Comparison of ENCODE assay signal across 8 mouse cellular contexts in the genomic region with DNA sequence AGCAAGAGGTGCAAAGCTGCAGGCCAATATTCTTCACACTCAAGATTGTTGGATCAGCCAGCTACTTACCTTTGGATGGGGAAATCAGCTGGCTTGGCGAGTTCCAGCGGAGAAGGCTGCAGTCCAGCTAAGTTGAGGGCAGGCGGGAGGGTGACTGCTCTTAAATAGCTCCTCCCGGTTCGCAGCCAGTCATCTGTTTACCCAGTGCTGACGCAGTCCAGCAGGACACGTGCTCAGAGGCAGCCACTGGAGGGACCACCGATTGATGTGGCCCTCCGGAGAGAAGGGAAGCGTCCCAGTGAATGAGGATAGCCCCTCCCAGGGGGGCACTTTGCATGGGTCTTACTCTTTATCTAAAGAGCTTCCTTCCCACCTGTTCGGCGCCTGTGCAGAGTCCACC. TPM values are rescaled to one million over a fixed set of nuclear protein-coding genes. Genes with fewer than 3 reads are reported as not detected.
DNase-seq lines count a peak whose midpoint lies in the region; ATAC-seq lines count a peak whose summit lies in the region.

Cck (minus strand) TSS at position 166 of the 400 bp plus-strand sequence.

- H3K27ac ChIP-seq in intestine, embryonic 15.5 days: no peak within 1 kb of the TSS
- no peak within 1 kb of the TSS for H3K27ac ChIP-seq in midbrain, embryonic 13.5 days

- H3K27me3 ChIP-seq in intestine, embryonic 15.5 days (replicated peaks): peaks cover 56% of the 10 kb centered on the region
- peaks cover 56% of the 10 kb centered on the region for H3K27me3 ChIP-seq in midbrain, embryonic 13.5 days

- peak within 1 kb of the TSS; percentile 25 for H3K4me3 ChIP-seq in intestine, embryonic 15.5 days (replicated peaks)
- peak within 1 kb of the TSS; percentile 37 for H3K4me3 ChIP-seq in midbrain, embryonic 13.5 days (replicated peaks)

- peak; percentile 53 for DNase-seq in layer of hippocampus, adult 11-12 months (ENCODE audit: low spot score)
- no peak for DNase-seq in layer of hippocampus, adult 9-10 months (ENCODE audit: low spot score)
- peak; percentile 94 for DNase-seq in heart, adult 11 months
- DNase-seq in left cerebral cortex, postnatal 36 days (ENCODE audit: low spot score in 2 of 2): peak; percentile 80 to 82
- peak; percentile 41 for DNase-seq in urinary bladder, postnatal 14 days (ENCODE audit: low spot score)
- no peak for DNase-seq in spleen, postnatal 4 days (ENCODE audit: low spot score in 2 of 2)

- H3K9ac ChIP-seq in intestine, embryonic 15.5 days: no peak within 1 kb of the TSS
- H3K9ac ChIP-seq in midbrain, embryonic 13.5 days (replicated peaks): 0 out of 2 replicates have a peak within 1 kb of the TSS, but pooled peaks have one; percentile 39

- WGBS in intestine, embryonic 15.5 days: 1% methylated on average over 12 of the region's 12 CpGs
- WGBS in midbrain, embryonic 13.5 days: 2% methylated on average over 12 of the region's 12 CpGs

- intact Hi-C loops in left cerebral cortex, postnatal 36 days (cut with DNase I): no loop called here

- H3K4me2 ChIP-seq in intestine, embryonic 15.5 days (replicated peaks): peak within 1 kb of the TSS; percentile 66
- H3K4me2 ChIP-seq in midbrain, embryonic 13.5 days (replicated peaks): peak within 1 kb of the TSS; percentile 59

- H3K9me3 ChIP-seq in intestine, embryonic 15.5 days: no peaks in the 10 kb centered on the region
- no peaks in the 10 kb centered on the region for H3K9me3 ChIP-seq in midbrain, embryonic 13.5 days

- peak; percentile 69 for ATAC-seq in intestine, embryonic 15.5 days
- peak; percentile 34; the same call in 1 of the 2 replicates for ATAC-seq in midbrain, embryonic 13.5 days

- no peaks in the 10 kb centered on the region for H3K36me3 ChIP-seq in intestine, embryonic 15.5 days
- no peaks in the 10 kb centered on the region for H3K36me3 ChIP-seq in midbrain, embryonic 13.5 days

- H3K4me1 ChIP-seq in intestine, embryonic 15.5 days (replicated peaks): peaks cover 19% of the 10 kb centered on the region
- H3K4me1 ChIP-seq in midbrain, embryonic 13.5 days (replicated peaks): peaks cover 24% of the 10 kb centered on the region

RNA-seq across cellular contexts. Expression of gene Cck, which starts in this region (rescaled TPM):
- polyA plus RNA-seq in intestine, embryonic 15.5 days (2015; fragmentation: Nextera tagmentation; extraction: Ambion mirVana): 29.6 and 33.9 TPM in 2 replicates
- total RNA-seq in left cerebral cortex, postnatal 36 days (2021): 100 to 1,000 TPM; 676 to 879 TPM
- 12.0 and 24.1 TPM in 2 replicates for polyA plus RNA-seq in midbrain, embryonic 13.5 days (2015; fragmentation: Nextera tagmentation; extraction: Ambion mirVana)

Comparison
In these comparisons a context has a peak if more than half of its experiments do, and no peak if none do; other contexts are left out.
1. DNase-seq: peak in layer of hippocampus, adult 11-12 months (single experiment), heart, adult 11 months (single experiment), left cerebral cortex, postnatal 36 days (2 of 2) and urinary bladder, postnatal 14 days (single experiment); none in layer of hippocampus, adult 9-10 months (single experiment) and spleen, postnatal 4 days (0 of 2).